Mouse (Mus musculus): ENCODE results near the gene Sertad1. TPM values are rescaled to one million over a fixed set of nuclear protein-coding genes. Genes with fewer than 3 reads are reported as not detected.

The Sertad1 gene
- polyA plus RNA-seq (2012; rRNA removed), result 44.9 and 46.4 TPM in 2 replicates

- WGBS, result under 1% methylated on average over 80 of the region's 80 CpGs
- peak within 1 kb of the TSS; percentile 78 for H3K27ac ChIP-seq (ENCODE audit: control insufficient read depth, insufficient read depth, low read length)
- TF ChIP-seq POLR2A (IDR thresholded peaks at IDR 0.05; ENCODE audit: control insufficient read depth, extremely low read depth, insufficient read depth, low read length, poor library complexity) (peak; percentile 98), CTCF (IDR thresholded peaks at IDR 0.05; ENCODE audit: borderline replicate concordance, control insufficient read depth, extremely low read depth, insufficient read depth, low read length, poor library complexity) (peak; percentile 87; the same call in 1 of the 2 replicates)
- H3K36me3 ChIP-seq (ENCODE audit: control insufficient read depth, insufficient read depth, low read length), result no peaks in the 10 kb centered on the region
- no peaks in the 10 kb centered on the region for H3K27me3 ChIP-seq (ENCODE audit: control insufficient read depth, insufficient read depth, low read length)
- DNase-seq, result peak; percentile 100
- peak within 1 kb of the TSS; percentile 63 for H3K4me3 ChIP-seq (ENCODE audit: control insufficient read depth, insufficient read depth, low read length)
- peaks cover 20% of the 10 kb centered on the region for H3K4me1 ChIP-seq (replicated peaks; ENCODE audit: control insufficient read depth, insufficient read depth, low read length)
Measured at GRCm38 (mm10) chr7:27486770-27487697, at the start of gene Sertad1. Sertad1 (plus strand) TSS chr7:27486910.

DNA sequence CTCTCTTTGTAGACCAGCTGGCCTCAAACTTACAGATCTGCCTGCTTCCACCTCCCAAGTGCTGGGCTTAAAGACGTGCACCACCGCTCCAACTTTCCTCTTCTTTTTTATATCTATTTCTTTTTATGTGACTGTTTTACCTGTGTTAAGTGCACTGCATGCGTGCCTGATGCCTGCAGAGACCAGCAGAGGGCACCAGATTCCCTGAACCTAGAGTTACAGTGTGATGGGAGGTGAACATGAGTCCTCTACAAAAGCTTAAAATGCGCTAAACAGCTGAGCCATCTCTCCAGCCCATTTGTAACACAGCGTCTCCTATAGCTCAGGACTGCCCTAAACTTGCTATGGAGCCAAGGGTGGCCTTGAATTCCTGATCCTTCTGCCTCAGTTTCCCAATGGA lies 49.2 kb upstream of the Sertad1 start:
- 72% methylated on average over 5 of the region's 5 CpGs for WGBS
- peaks cover 3% of the 10 kb centered on the region; the same call in 1 of the 2 replicates for H3K27me3 ChIP-seq (ENCODE audit: control insufficient read depth, insufficient read depth, low read length)
- H3K27ac ChIP-seq (ENCODE audit: control insufficient read depth, insufficient read depth, low read length), result no peak overlapping the region
- H3K4me1 ChIP-seq (replicated peaks; ENCODE audit: control insufficient read depth, insufficient read depth, low read length), result no peaks in the 10 kb centered on the region
- peak; percentile 39 for DNase-seq
- TF ChIP-seq CTCF (IDR thresholded peaks at IDR 0.05; ENCODE audit: borderline replicate concordance, control insufficient read depth, extremely low read depth, insufficient read depth, low read length, poor library complexity) (no peak), POLR2A (IDR thresholded peaks at IDR 0.05; ENCODE audit: control insufficient read depth, extremely low read depth, insufficient read depth, low read length, poor library complexity) (no peak)
- H3K36me3 ChIP-seq (ENCODE audit: control insufficient read depth, insufficient read depth, low read length), result no peaks in the 10 kb centered on the region
- no peak overlapping the region for H3K4me3 ChIP-seq (ENCODE audit: control insufficient read depth, insufficient read depth, low read length)

- WGBS, result 85% methylated on average over 4 of the region's 4 CpGs
- no peaks in the 10 kb centered on the region for H3K36me3 ChIP-seq (ENCODE audit: control insufficient read depth, insufficient read depth, low read length)
Measured at GRCm38 (mm10) chr7:27440014-27440413, 46.7 kb upstream of the Sertad1 start.

DNA sequence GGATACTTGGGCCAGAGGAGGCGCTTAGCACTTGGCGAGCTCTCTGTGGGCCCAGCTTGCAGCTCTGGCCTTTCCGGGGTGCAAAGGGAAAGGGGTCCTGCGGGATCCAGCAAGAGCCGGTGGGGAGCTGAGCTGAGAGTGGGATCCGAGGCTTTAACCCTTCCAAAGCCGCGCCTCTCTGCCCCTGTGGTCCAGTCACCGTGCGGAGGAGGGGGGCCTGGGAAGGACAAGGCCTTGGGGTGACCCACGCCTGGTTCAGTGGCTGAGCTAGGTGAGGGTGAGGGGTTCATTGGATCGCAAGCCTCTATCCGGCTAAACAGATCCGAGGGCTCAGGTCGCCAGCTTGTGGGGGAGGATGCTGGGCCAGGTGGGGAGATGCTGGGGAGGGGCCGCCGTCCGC lies 40.7 kb upstream of the Sertad1 start:
- Histone ChIP-seq H3K27ac (ENCODE audit: control insufficient read depth, insufficient read depth, low read length) (no peak overlapping the region), H3K36me3 (ENCODE audit: control insufficient read depth, insufficient read depth, low read length) (no peaks in the 10 kb centered on the region), H3K4me1 (replicated peaks; ENCODE audit: control insufficient read depth, insufficient read depth, low read length) (peaks cover 12% of the 10 kb centered on the region), H3K4me3 (ENCODE audit: control insufficient read depth, insufficient read depth, low read length) (no peak overlapping the region), H3K27me3 (ENCODE audit: control insufficient read depth, insufficient read depth, low read length) (peaks cover 11% of the 10 kb centered on the region; the same call in 1 of the 2 replicates)
- TF ChIP-seq CTCF (IDR thresholded peaks at IDR 0.05; ENCODE audit: borderline replicate concordance, control insufficient read depth, extremely low read depth, insufficient read depth, low read length, poor library complexity) (no peak), POLR2A (IDR thresholded peaks at IDR 0.05; ENCODE audit: control insufficient read depth, extremely low read depth, insufficient read depth, low read length, poor library complexity) (no peak)
- 22% methylated on average over 18 of the region's 18 CpGs for WGBS
- DNase-seq, result no peak

More at GRCm38 (mm10) chr7:27440014-27440413, 46.7 kb upstream of the Sertad1 start:
- Histone ChIP-seq H3K4me3 (ENCODE audit: control insufficient read depth, insufficient read depth, low read length) (no peak overlapping the region), H3K27me3 (ENCODE audit: control insufficient read depth, insufficient read depth, low read length) (peaks cover 2% of the 10 kb centered on the region; the same call in 1 of the 2 replicates), H3K27ac (ENCODE audit: control insufficient read depth, insufficient read depth, low read length) (no peak overlapping the region), H3K4me1 (replicated peaks; ENCODE audit: control insufficient read depth, insufficient read depth, low read length) (no peaks in the 10 kb centered on the region)
- TF ChIP-seq POLR2A (IDR thresholded peaks at IDR 0.05; ENCODE audit: control insufficient read depth, extremely low read depth, insufficient read depth, low read length, poor library complexity) (no peak), CTCF (IDR thresholded peaks at IDR 0.05; ENCODE audit: borderline replicate concordance, control insufficient read depth, extremely low read depth, insufficient read depth, low read length, poor library complexity) (no peak)
- DNase-seq, result no peak

- no peaks in the 10 kb centered on the region for H3K36me3 ChIP-seq (ENCODE audit: control insufficient read depth, insufficient read depth, low read length)
- H3K4me1 ChIP-seq (replicated peaks; ENCODE audit: control insufficient read depth, insufficient read depth, low read length), result peaks cover 12% of the 10 kb centered on the region
- DNase-seq, result no peak
- no peak overlapping the region for H3K4me3 ChIP-seq (ENCODE audit: control insufficient read depth, insufficient read depth, low read length)
- no peak overlapping the region for H3K27ac ChIP-seq (ENCODE audit: control insufficient read depth, insufficient read depth, low read length)
- 10% methylated on average over 51 of the region's 53 CpGs for WGBS
- H3K27me3 ChIP-seq (ENCODE audit: control insufficient read depth, insufficient read depth, low read length), result peaks cover 11% of the 10 kb centered on the region; the same call in 1 of the 2 replicates
- TF ChIP-seq CTCF (IDR thresholded peaks at IDR 0.05; ENCODE audit: borderline replicate concordance, control insufficient read depth, extremely low read depth, insufficient read depth, low read length, poor library complexity), result no peak
Measured at GRCm38 (mm10) chr7:27446521-27447418, 39.9 kb upstream of the Sertad1 start.

Measured in thymus, adult 2 months (tissue).